In the genomic region with DNA sequence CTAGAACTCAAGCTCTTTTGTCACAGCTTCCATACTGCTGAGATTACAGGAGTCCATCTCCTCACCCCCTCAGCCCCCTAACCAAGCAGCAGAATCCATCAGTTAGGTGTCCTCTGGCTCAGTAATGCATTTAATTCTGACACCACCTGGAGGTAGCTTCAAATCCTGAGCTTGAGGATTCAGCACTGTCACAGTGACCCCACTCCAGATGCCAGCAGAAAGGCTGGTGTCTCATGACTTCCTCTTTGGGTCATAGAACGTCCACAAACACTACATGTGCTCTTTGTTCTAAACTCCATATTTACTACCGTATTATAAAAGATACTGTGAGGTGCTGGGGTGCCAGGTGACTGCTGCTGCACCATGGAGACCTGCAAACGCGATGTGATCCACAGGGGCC, we compare ENCODE assay signal across 21 mouse cellular contexts. TPM values are rescaled to one million over a fixed set of nuclear protein-coding genes. Genes with fewer than 3 reads are reported as not detected.
DNase-seq lines count a peak whose midpoint lies in the region; ATAC-seq and TF ChIP-seq lines count a peak whose summit lies in the region.
"Had no signal": no experiment of that assay in that cellular context is flagged by ENCODE, and none has a peak within 500 bp of the region (broad histone marks: within the 10 kb centered on the region; RNA-seq: fewer than 3 reads in every experiment).

No protein-coding gene starts in this region.

- ATAC-seq in intestine, postnatal 0 days = peak; percentile 39; the same call in 1 of the 2 replicates
- ATAC-seq in megakaryocyte, adult 5-6 weeks (ENCODE audit: poor library complexity, severe bottlenecking) = peak; percentile 59; the same call in 1 of the 2 replicates
- ATAC-seq: forebrain, postnatal 0 days had no signal

- DNase-seq in thymus, postnatal 0 days (ENCODE audit: low spot score) = peak; percentile 13
- DNase-seq in thymus, postnatal 4 days = no peak
- DNase-seq in ovary, postnatal 10 days (ENCODE audit: low spot score) = no peak
- DNase-seq in gastrocnemius, postnatal 36 days = no peak
- no peak for DNase-seq in layer of hippocampus, adult 8-10 months (ENCODE audit: low spot score in 2 of 2)
- DNase-seq: adrenal gland, adult 2 months; cerebellum, postnatal 10 days; forebrain, postnatal 0 days; heart, postnatal 36 days; kidney, adult 11 months; layer of hippocampus, postnatal 36 days; midbrain, embryonic 14.5 days; retina, postnatal 1 day; thymus, postnatal 25 days had no signal

- intact Hi-C loops in gastrocnemius, postnatal 36 days (cut with DNase I) = no loop called here

- H3K9ac ChIP-seq in intestine, postnatal 0 days (ENCODE audit: low read depth, low read length) = no peak overlapping the region
- H3K9ac ChIP-seq: embryonic facial prominence, embryonic 15.5 days; forebrain, postnatal 0 days; heart, embryonic 12.5 days; hindbrain, embryonic 15.5 days; lung, embryonic 15.5 days had no signal

- WGBS in intestine, postnatal 0 days = 36% methylated on average over 4 of the region's 4 CpGs

- H3K27me3 ChIP-seq in intestine, postnatal 0 days (replicated peaks; ENCODE audit: control insufficient read depth, insufficient read depth, low read length) = no peaks in the 10 kb centered on the region
- H3K27me3 ChIP-seq: embryonic facial prominence, embryonic 15.5 days; heart, embryonic 12.5 days; hindbrain, embryonic 15.5 days; lung, embryonic 15.5 days had no signal

- no peak overlapping the region; the same call in 1 of the 2 replicates for H3K4me2 ChIP-seq in intestine, postnatal 0 days (replicated peaks; ENCODE audit: low read depth)
- H3K4me2 ChIP-seq: embryonic facial prominence, embryonic 15.5 days; heart, embryonic 12.5 days; hindbrain, embryonic 15.5 days; lung, embryonic 15.5 days had no signal

- H3K9me3 ChIP-seq in intestine, postnatal 0 days (ENCODE audit: control insufficient read depth) = no peaks in the 10 kb centered on the region
- H3K9me3 ChIP-seq: embryonic facial prominence, embryonic 15.5 days; forebrain, embryonic 10.5 days; heart, embryonic 12.5 days; hindbrain, embryonic 15.5 days; lung, embryonic 15.5 days had no signal

- 0 out of 2 replicates have a peak, but pooled peaks have one; percentile 9 for TF ChIP-seq CTCF in intestine, postnatal 0 days (IDR thresholded peaks at IDR 0.05; ENCODE audit: low read depth)

- no peak overlapping the region for H3K4me3 ChIP-seq in intestine, postnatal 0 days (ENCODE audit: low read depth, low read length)
- H3K4me3 ChIP-seq: embryonic facial prominence, embryonic 15.5 days; forebrain, embryonic 10.5 days; heart, embryonic 12.5 days; hindbrain, embryonic 15.5 days; lung, embryonic 15.5 days had no signal

- H3K4me1 ChIP-seq in intestine, postnatal 0 days (replicated peaks; ENCODE audit: control insufficient read depth, insufficient read depth, low read length) = peaks cover 11% of the 10 kb centered on the region; the same call in 1 of the 2 replicates

- H3K36me3 ChIP-seq in intestine, postnatal 0 days (ENCODE audit: control insufficient read depth, insufficient read depth) = no peaks in the 10 kb centered on the region
- H3K36me3 ChIP-seq: embryonic facial prominence, embryonic 15.5 days; heart, embryonic 12.5 days; hindbrain, embryonic 15.5 days; lung, embryonic 15.5 days had no signal

- peak overlapping the region; percentile 57 for H3K27ac ChIP-seq in intestine, postnatal 0 days (ENCODE audit: low read depth, low read length)
- H3K27ac ChIP-seq: embryonic facial prominence, embryonic 15.5 days; forebrain, embryonic 10.5 days; hindbrain, embryonic 15.5 days; lung, embryonic 15.5 days had no signal

RNA-seq across cellular contexts. Expression of a gene that starts 9.8 kb away (rescaled TPM):
- 19.7 and 22.2 TPM in 2 replicates for polyA plus RNA-seq in thymus, postnatal 0 days (2015; fragmentation: Nextera tagmentation; extraction: Ambion mirVana)
- 11.6 and 14.3 TPM in 2 replicates for polyA plus RNA-seq in intestine, postnatal 0 days (2015; fragmentation: Nextera tagmentation; extraction: Ambion mirVana)
- 14.1 and 16.3 TPM in 2 replicates for total RNA-seq in megakaryocyte, adult 5-6 weeks (2015)
- 10.0 and 12.6 TPM in 2 replicates for total RNA-seq in megakaryocyte, adult 5-6 weeks (2017)
- total RNA-seq in gastrocnemius, postnatal 36 days (2021) = 1 to 10 TPM; 8.8 to 9.8 TPM
- total RNA-seq in layer of hippocampus, adult 8-10 months (2022) = 10 to 100 TPM; 22.3 to 24.1 (median 23.5) TPM

RNA-seq across cellular contexts. Expression of a gene that starts 17.9 kb away (rescaled TPM):
- polyA plus RNA-seq in thymus, postnatal 0 days (2015; fragmentation: Nextera tagmentation; extraction: Ambion mirVana) = 32.6 and 35.4 TPM in 2 replicates
- polyA plus RNA-seq in intestine, postnatal 0 days (2015; fragmentation: Nextera tagmentation; extraction: Ambion mirVana) = 35.0 TPM in 2 replicates
- total RNA-seq in megakaryocyte, adult 5-6 weeks (2015) = 45.4 and 46.8 TPM in 2 replicates
- total RNA-seq in megakaryocyte, adult 5-6 weeks (2017) = 41.0 and 46.9 TPM in 2 replicates
- 100 to 1,000 TPM; 141 to 150 TPM for total RNA-seq in gastrocnemius, postnatal 36 days (2021)
- total RNA-seq in layer of hippocampus, adult 8-10 months (2022) = 10 to 100 TPM; 50.3 to 75.0 (median 59.3) TPM

RNA-seq across cellular contexts. Expression of a gene that starts 56.3 kb away (rescaled TPM):
- polyA plus RNA-seq in thymus, postnatal 0 days (2015; fragmentation: Nextera tagmentation; extraction: Ambion mirVana) = 2.7 and 3.4 TPM in 2 replicates
- polyA plus RNA-seq in intestine, postnatal 0 days (2015; fragmentation: Nextera tagmentation; extraction: Ambion mirVana) = 0.97 and 0.98 TPM in 2 replicates
- total RNA-seq in megakaryocyte, adult 5-6 weeks (2015) = not detected in 2 replicates
- total RNA-seq in megakaryocyte, adult 5-6 weeks (2017) = 0.77 and 0.95 TPM in 2 replicates
- not detected for total RNA-seq in gastrocnemius, postnatal 36 days (2021)
- total RNA-seq in layer of hippocampus, adult 8-10 months (2022) = 1 to 10 TPM; 2.8 to 5.2 (median 3.4) TPM
